Mouse (Mus musculus) granulocyte monocyte progenitor cell, adult 5-6 weeks (primary cell): Measurements from ENCODE around the gene Tsku. TPM values are rescaled to one million over a fixed set of nuclear protein-coding genes. Genes with fewer than 3 reads are reported as not detected.

Experiments
- ATAC-seq: replicated peaks from 2 replicates; pipeline ENCODE4 v1.8.0; 2016; ENCODE audit warnings: mild to moderate bottlenecking, moderate TSS enrichment, inconsistent platforms; ENCODE audit not compliant: poor library complexity, severe bottlenecking
- total RNA-seq, 2 experiments: library from RNA; stranded (forward) in 1 of 2; stranded (reverse) in 1 of 2; fragments of 200-712, 200-1000 nt in 1 of 2; fragments of >200 nt in 1 of 2; fragmentation: Nextera tagmentation in 1 of 2; gene quantifications; 2 replicates each; pipeline ENCODE4 v1.2.3; 2014 to 2017

The Tsku gene
- total RNA-seq, 2 experiments from 2014 or later = not detected

DNA sequence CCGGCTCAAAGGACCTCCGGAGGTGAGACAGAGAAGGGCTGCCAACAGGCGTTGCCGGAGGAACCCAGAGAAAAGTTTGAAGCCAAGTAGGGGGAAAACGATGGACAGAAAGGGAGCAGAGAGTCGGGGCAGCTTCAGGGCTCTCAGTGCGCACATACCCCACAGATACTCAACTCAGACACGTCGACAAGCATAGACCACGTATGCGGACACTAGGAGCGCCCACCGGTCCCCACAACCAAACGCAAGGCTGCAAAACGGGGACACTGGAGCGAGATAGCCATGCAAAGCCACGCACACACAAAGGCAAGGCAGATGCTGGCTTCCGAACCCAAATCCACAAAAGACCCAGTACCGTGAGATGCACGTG, 522 bp downstream of the Tsku start:
- peak; percentile 11; the same call in 1 of the 2 replicates for ATAC-seq

DNA sequence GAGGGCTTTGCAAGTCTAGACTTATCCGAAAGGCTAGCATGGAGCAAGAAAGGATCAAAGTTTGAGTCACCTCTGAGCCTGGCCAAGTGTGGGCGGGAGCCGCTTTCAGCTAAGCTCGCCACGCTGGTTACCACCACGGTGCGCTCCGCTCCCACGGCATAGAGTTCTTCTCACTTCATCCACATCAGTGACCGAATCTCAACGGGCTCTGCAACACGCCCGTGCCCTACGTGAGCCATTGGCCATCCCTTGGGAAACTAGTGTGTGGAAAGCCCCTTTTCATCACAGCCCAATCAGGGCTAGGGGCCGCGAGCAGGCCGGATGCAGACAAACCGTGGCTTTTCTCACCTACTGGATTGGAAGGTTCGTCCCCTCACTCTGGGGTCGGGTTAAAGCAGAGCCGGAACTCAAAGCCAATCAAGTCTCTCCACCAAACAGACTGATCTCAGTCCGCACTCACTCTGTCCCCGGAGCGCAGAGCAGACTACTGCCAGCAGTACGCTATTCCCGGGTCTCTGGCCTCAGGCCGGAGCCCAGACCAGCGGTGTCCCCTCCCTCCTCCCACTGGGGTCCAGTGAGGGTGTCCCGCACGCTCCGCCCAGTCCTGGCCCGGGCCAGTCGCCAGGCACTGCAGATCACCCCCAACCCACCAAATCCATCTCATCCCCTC, 1.0 kb downstream of the Tsku start:
- peak; percentile 41 for ATAC-seq

DNA sequence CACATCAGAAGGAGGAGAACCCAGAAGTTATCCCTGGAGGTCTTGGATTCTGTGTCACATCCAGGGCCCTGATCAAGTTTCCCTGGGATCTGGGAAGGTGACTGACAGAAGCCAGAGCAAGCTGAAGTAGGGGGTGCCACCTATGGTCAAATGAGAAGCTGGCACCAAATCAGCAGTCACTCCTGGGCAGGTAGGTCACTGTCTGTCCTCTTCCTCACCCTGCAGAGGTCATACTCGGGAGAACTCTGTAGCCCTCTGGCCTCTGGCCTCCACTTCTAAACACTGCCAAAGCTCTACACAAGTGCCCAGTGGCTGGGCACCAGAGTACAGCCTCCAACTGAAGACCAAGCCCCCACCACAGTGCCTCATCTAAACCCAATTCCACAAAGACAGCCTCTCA, 3.1 kb downstream of the Tsku start:
- ATAC-seq = no peak

DNA sequence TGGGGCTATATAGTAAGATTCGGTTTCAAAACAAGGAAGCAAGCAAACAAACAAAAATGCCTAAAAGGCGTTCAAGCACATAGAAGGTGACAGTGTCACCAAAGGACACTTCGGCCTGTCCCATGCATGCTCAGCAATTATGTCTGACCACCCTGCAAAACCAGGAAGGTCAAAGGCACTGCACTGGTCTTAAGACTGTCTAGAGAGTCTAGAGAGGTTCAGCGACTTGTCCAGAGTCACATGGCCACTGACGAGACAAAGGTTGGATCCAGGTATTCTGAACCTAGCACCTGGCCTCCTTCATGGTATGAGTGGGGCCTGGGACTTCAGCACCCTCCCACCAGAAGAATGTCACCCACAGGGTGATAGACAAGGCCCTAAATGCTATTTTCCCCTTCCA, 3.8 kb downstream of the Tsku start:
- ATAC-seq = no peak

DNA sequence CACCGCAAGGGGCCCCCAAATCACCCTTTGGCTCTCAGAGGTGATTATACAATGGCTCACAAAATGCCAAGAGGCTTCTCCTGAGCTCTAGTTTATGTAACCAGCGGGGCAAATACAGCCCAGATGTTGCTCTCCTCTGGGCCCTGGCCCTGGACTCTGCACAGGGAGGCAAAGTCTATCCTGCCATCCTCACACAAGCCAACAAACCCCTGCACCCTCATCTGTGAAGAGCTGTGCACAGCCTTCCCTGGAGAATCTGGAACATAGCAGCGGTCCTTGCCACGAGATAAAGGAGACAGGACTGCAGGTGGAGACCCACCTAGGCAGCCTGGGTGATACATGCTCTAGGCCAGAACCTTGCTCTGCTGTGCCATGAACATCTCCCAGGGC, 6.2 kb downstream of the Tsku start:
- ATAC-seq = no peak

DNA sequence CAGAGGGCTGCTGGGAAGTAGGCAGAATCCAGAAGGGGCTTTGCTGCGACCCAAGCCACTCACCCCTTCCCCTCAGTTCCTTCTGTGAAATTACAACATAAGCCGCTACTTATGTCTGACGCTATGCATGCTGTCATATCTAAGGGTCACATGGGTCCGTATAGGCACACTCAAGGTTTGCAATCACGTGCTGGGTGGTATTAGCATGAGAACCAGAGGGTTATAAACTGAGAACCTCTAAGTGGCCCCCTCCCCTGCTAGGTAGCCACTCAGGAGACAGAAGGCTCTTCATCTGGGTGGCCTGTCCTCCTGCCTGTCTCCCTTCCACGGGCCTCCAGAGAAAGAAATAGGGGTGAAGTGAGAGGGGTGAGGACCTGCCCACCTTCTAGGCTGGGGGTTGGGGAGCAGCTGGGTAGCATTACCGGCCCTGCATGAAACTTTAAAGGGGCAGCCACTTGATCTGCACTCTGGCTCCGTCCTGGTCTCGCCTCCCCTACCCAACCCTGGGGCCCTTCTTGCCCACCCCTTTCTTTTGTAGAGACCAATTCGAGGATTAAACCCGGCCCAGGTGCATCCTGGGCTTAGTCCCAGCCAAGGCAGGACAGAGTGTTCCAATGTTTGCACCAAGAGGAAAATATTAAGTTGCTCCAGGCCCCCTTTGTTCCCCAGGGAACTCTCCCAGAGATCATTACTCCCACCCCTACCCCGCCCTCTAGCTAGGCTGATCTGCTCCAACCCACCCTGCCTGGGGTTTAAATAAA, 6.8 kb downstream of the Tsku start:
- ATAC-seq = no peak

DNA sequence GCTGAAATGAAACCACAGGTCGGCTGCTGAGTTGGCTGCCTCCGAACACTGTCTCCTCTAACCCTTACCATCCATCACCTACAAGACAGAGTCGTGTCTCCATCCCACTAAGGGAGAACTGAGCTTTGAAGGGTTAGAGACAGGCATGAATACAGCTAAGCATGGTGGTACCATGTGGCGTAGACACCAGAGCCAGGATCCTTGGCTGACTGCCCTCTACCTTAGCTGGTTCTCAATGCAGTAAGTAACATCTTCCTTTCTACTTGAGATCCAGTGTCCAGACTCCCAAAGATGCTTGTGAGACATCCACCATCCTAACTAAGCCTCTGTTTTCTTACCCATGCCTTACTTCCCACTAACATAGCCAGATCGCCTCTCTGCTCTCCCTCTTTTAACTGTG, 7.5 kb downstream of the Tsku start:
- no peak for ATAC-seq

DNA sequence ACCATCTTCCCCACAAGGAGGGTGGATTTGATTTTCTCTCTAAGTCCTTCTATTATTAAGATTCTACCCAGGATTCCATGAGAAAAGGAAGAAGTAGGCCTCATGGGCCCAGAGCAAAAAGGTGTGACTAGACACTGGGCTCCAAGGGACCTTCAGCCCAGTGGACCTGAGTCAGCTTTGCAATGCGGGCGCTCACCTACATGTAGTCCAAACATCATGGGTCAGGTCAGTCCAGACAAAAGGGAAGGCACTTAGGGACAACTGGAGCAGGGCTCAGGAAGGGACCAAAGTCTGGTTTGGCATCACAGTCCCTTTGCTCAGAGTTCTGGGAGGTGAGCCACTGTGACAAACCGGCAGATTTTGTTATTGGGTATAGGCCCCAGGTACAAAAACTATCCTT, 9.6 kb downstream of the Tsku start:
- no peak for ATAC-seq

DNA sequence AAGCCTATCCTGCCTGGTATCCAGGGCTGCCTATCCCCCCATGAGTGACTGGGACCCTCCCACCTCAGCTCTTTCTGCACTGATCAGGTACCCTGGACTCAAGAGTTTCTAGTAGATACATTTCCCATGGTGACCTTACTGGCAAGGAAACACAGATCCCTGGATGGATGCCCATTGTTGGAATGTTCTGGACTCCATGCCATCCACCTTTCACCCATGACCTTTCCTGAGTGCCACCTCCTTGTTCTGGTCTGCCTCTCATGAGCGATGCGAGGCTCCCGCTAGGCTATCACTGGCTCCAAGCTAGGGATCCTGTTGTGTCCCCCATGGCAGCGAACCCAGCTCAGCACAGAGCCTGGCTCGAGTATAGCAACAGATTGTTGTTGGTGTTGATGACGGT, 11.3 kb downstream of the Tsku start:
- no peak for ATAC-seq

DNA sequence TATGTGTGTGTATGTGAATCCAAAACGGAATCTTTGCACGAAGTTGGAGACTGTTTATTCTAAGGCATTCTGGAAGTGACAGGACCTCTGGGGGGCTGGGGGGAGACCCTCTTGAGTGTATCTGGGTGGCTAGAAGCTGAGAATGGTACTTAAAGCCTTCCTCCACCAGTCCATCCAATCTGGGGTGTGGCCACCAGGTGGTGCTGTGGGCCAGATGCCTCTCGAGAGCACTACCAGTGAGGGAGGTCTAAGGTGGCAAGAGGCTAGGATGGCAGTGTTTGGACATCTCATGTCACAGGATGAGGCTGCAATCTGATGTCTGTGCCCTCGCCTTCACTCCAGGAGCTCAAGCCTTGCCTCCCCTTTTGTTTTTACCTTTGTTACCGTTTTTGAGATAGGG, 12.0 kb downstream of the Tsku start:
- peak; percentile 77 for ATAC-seq

DNA sequence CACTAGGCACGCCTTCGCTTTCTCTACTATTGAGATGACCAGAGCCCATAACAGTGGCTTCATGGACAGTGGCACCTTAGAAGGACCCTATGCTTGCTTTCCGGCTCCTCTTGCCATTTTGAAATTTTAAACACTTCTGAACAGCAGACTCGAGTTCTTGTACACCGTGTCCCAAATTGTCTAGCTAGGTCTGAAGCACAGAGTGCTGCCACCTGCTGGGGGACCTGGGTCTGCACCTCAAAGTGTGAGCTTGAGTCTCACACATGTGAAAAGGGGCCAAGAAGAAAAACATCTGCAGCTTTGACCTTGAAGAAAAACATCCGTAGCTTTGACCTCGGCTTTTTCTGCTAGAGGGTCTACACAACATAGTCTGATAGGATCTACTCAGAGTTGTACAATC, 13.1 kb downstream of the Tsku start:
- ATAC-seq = peak; percentile 63

DNA sequence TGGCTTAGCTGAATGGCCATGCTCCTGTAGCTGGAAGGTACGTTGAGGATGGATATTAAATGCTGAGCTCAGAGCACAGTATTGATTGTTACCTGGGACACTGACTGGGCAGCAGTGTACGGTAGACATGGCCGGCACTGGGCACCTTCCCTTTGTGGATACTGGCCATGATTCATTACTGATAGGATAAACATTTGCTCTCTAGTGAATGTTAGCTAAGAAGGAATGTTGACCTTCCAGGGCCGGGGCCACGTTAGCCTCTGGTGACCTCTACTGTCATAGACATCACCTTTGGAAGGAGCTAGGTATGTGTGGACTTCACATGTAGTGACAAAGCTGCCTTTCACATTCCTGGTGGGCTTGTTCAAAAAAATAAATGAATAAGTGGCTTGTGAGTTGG, 13.7 kb downstream of the Tsku start:
- ATAC-seq = no peak

DNA sequence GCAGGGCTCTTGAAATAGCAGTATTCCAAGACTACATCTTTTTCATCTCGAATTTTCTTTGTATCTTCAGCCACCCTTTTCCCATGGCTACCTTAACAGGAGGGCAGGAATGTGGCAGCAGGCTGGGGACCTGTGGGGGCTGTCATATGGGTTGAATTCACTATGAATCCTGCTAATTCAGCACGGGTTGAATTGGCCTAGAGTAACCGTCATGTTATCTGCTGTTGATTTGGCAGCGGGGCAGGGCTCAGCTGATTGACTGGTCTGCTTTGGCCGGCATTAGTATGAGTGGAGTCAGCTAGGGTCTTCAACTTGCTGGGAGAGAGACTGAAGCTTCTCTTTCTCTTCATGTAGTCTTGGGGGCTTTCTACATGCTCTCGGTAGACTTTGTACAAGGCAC, 16.1 kb downstream of the Tsku start:
- no peak for ATAC-seq

DNA sequence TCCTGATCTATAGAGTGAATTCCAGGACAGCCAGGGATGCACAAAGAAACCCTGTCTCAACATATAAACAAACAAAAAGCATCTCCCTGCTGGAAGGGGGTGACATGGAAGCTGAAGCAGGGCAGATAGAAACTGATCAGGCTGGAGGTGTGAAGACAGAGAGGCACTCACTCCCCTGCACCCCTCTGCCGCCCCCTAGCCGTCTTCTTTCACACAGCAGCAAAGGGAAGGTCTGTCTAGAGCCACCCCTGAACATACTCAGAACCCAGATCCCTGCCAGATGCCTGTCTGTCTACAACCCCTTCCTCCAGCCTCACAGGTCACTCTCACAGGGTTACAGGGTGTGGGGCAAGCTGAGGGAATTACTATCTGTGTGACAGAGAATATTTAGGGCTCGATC, 16.8 kb downstream of the Tsku start:
- peak; percentile 65 for ATAC-seq

DNA sequence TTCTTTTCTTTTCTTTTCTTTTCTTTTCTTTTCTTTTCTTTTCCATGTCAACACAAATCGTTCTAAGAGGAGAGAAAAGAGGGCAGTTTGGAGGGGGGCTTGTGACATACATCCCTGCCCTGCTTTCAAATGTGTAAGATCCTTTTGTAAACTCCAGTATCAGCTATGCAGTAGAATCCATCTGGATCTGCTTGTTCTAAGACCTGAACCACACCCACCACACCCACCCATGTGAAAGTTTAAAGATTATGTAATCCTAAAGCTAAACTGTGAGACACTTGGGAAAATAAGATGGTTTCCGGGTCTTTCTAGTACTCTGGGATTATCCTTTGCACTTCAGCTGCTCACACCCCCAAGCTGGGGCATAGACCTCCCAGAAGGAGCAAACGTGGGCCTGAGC, 18.9 kb downstream of the Tsku start:
- no peak for ATAC-seq

DNA sequence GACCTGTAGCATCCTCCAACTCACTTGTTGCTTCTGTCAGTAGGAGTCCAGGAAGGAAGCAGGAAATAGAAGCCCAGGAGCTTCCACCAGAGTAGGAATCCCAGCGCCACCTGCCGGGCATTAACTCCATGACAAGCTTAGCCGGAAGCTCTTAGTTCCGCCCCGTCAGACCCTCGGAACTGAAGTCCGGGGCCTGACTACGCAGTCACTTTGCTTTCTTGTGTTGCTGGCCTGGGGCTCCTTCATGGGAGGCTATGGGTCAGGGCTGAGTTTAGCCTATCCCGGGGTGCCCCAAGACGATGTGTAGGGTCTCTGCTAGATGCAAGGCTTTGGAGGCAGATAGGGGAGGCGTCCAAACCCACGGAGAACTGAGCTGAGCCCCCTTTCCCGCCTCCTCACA, 19.7 kb downstream of the Tsku start:
- peak; percentile 83 for ATAC-seq

DNA sequence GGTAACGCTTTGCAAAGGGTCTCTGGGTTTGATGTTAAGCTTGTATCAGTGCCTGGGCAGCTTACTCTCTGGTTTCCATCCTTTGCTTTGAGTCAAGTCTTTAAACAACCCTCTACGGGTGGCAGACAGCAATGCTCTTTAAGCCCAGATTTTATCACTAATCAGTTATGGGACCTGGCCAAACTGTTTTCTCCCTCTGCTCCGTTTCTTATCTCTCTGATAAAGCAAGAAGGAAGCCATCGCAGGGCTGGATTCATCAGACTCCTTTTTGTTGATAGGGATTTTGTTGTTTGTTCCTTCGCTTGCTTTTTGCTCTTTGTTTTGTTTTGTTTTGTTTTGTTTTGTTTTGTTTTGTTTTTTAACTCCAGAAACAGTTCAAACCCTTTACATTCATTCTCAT, 20.8 kb downstream of the Tsku start:
- no peak for ATAC-seq

DNA sequence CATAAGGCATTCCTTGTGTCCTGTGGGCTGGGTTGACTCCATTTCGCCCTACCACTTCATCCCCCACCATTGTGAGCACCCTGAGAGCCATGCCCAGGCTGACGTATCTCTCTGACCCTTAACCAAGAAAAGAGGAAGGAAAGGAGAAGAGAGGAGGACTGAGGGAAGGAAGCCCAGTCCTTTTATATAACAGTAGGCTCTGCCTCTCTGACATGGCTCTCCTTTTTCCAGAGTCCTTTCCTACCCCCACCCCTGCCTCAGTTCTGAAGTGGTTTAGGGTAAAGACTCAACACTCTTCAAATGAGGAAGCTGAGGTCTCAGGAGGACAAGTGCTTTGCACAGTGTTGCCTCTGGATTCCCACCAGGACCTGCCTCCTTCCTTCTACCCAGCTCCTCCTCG, 27.1 kb downstream of the Tsku start:
- peak; percentile 84 for ATAC-seq

DNA sequence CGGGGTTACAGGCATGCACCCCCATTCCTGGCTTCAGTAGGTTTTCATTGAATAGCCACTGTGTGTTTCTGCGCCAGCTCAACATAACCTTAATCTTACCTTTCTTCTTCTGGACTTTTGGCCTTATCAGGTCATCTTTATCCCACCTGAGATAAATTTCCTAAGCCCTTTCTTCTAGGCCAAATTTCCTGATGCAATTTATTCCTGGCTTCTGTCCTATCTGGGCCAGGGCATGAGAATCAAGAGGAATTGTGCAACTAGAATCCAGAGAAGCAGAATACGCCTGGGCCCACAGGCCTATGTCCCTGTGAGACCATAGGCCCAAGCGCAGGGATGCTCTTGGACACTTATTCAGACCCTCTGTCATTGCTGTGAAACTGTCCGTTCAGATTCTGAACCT, 27.6 kb downstream of the Tsku start:
- no peak for ATAC-seq

DNA sequence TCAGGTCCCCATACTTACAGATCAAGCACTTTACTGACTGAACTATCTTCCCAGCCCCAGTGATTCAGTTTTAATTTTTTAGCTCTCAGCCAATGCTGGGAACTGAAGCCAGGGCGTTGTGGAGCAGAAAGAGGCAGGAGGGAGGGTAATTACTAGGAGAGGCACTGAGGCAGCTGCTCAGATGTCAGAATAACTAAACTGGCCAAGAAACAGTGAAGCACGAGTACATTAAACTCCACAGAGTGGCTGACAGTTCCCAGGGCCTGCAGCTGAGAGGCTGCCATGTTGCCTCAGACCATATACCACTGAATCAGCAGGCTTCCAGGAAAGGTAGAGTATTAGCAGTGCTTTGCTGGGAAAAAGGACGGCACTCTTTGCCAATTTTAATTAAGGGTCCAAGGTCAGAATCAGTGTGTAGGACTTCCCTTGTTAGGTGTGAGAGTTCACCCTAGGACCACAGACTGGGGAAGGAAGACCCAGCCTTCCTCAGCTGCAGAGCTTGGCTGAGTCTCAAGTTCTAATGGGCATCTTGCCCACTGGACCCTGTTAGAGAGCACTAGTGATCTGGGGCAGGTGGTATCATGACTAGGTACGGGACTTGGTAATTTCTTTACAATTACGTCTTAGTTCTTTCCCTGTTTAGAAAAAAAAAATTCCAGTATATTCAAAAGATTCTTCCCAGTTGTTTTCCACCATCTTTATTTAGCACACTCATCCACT, 28.3 kb downstream of the Tsku start:
- ATAC-seq = no peak

DNA sequence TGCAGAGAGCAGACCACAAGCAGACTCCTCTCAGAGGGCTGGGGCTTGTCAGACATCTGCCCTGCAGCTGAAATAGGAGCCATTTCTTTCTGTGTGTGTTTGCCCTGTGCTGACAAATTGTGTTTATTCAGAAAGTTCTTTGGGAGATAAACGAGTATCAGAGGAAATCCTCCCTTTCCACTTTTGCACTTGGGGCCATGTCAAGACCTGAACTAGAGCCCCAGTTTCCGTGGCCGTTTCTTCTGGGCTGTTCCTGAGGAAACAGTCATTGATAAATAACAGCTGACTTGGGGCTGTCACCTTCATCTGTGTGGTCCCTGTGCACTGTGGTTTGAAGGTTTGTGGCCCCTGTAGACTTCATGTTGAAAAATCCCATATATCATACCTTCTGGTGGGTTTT, 29.2 kb downstream of the Tsku start:
- no peak for ATAC-seq
